Mouse (Mus musculus) gonadal fat pad, adult 2 months (tissue): ENCODE measurements at regions not wholly inside any gene's neighbourhood (a gene's known extent, or its start where the extent isn't known, plus 50 kb on each side); places are given as distances from the start of the nearest gene placed in this dataset.
"Not testable (repeated sequence)": the region's sequence is repeated elsewhere in the genome, so short reads cannot be mapped to it uniquely, and the experiment has no call there.

Source experiments
- DNase-seq: peaks from one replicate; pipeline ENCODE4 v3.0.0-alpha.2; 2012; ENCODE audit warnings: low read depth

- DNase-seq = no peak
Measured at GRCm38 (mm10) chr13:107596183-107596582, 448.1 kb upstream of the Smim15 start.

- DNase-seq = no peak
Measured at GRCm38 (mm10) chr13:107588399-107589002, 455.7 kb upstream of the Smim15 start.

GRCm38 (mm10) chr13:107587678-107588077, 456.6 kb upstream of the Smim15 start:
- no peak for DNase-seq

GRCm38 (mm10) chr13:107585936-107586335, 458.3 kb upstream of the Smim15 start:
- DNase-seq = no peak

GRCm38 (mm10) chr13:107585353-107585752, 458.9 kb upstream of the Smim15 start:
- DNase-seq = no peak

GRCm38 (mm10) chr13:107578968-107579367, 465.3 kb upstream of the Smim15 start:
- no peak for DNase-seq

- DNase-seq = no peak
Measured at GRCm38 (mm10) chr13:107577809-107578208, 466.4 kb upstream of the Smim15 start.

- no peak for DNase-seq
Measured at GRCm38 (mm10) chr13:107577272-107577671, 467.0 kb upstream of the Smim15 start.

GRCm38 (mm10) chr13:107576701-107577100, 467.5 kb upstream of the Smim15 start:
- DNase-seq = no peak

- DNase-seq = no peak
Measured at GRCm38 (mm10) chr13:107575025-107575424, 469.2 kb upstream of the Smim15 start.

GRCm38 (mm10) chr13:107573499-107574355, 470.5 kb upstream of the Smim15 start:
- DNase-seq = no peak

- DNase-seq = no peak
Measured at GRCm38 (mm10) chr13:107571539-107571938, 472.7 kb upstream of the Smim15 start.

GRCm38 (mm10) chr13:107569477-107569876, 474.8 kb upstream of the Smim15 start:
- DNase-seq = no peak

- no peak for DNase-seq
Measured at GRCm38 (mm10) chr13:107568701-107569121, 475.5 kb upstream of the Smim15 start.

- DNase-seq = no peak
Measured at GRCm38 (mm10) chr13:107562463-107562862, 481.8 kb upstream of the Smim15 start.

- DNase-seq = no peak
Measured at GRCm38 (mm10) chr13:107561529-107561928, 482.7 kb upstream of the Smim15 start.

GRCm38 (mm10) chr13:107555958-107556357, 488.3 kb upstream of the Smim15 start:
- DNase-seq = no peak

- DNase-seq = no peak
Measured at GRCm38 (mm10) chr13:107554091-107554490, 490.2 kb upstream of the Smim15 start.

- DNase-seq = no peak
Measured at GRCm38 (mm10) chr13:107552165-107552564, 492.1 kb upstream of the Smim15 start.

- not testable (repeated sequence) for DNase-seq
Measured at GRCm38 (mm10) chr13:107549995-107550394, 494.3 kb upstream of the Smim15 start.

GRCm38 (mm10) chr13:107547073-107547472, 497.2 kb upstream of the Smim15 start:
- no peak for DNase-seq

GRCm38 (mm10) chr13:107546181-107546900, 497.9 kb upstream of the Smim15 start:
- no peak for DNase-seq

- no peak for DNase-seq
Measured at GRCm38 (mm10) chr13:107541635-107541955, 502.7 kb upstream of the Smim15 start.
